Mouse (Mus musculus) CD4-positive helper T cell, adult 2 months (primary cell): ENCODE data around the gene R3hdml.
A peak's percentile ranks its signal among the peaks of the same experiment; 100 is the strongest.

Source experiments
- DNase-seq: peaks from one replicate; pipeline ENCODE4 v3.0.0-alpha.2; 2012; ENCODE audit warnings: low read depth, missing footprints, low spot score

The R3hdml gene

DNA sequence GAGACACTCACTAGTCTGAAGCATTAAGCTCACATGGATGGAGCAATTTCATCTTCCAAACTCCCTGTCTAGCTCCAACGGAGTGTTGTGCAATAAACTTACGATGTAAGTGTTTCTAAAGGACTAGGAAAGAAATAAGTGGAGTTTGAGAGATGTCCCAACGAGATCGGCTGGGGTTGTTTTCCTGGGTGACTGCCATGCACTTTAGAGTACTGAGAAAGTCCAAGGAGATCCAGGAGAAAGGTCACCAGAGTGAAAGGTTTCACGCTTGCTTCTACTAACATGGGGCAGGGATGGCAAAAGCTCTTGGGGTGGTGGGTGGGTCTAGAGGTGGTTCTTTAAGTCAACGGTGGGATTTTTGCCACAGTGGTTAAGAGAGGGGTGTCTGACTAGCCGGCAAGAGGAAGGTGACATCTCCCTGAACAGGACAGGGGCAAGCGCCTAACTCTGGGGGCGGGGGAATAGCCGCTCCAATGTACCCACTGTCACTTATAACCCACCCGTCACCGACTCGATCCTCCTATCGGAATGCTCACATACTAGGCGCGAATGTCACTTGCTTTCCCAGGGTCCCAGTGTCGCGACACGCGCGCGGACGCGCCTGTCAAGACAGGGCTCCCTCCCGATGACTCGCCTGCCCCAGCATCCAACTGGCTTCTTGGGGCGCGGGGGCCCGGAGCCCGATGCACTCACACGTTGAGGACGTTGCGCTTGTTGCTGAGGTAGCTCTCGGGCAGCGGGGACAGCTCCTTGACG, 20.2 kb upstream of the R3hdml start:
- DNase-seq = no peak

DNA sequence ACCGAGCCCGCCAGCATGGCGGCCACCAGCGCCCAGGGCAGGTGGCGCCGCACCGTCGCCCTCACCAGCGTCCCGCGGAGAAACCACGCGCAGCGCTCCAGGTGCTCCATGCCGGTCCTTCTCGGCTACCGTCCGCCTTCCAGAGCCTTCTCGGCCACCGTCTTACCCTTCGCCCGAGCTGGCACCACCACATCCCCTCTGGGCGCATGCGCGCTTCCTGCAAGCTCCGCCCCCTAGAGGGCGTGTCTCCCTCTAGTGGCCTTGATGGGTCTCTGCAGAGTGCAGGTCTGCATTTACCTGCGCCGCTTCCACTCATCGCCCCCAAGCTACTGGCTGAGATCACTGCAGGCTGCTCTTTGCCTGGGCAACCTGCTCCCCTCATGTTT, 19.7 kb upstream of the R3hdml start, which contains the start of gene Fitm2:
Gene Fitm2, minus strand, starts transcription at position 164 of the 386 bp plus-strand sequence.
- peak; percentile 98 for DNase-seq

DNA sequence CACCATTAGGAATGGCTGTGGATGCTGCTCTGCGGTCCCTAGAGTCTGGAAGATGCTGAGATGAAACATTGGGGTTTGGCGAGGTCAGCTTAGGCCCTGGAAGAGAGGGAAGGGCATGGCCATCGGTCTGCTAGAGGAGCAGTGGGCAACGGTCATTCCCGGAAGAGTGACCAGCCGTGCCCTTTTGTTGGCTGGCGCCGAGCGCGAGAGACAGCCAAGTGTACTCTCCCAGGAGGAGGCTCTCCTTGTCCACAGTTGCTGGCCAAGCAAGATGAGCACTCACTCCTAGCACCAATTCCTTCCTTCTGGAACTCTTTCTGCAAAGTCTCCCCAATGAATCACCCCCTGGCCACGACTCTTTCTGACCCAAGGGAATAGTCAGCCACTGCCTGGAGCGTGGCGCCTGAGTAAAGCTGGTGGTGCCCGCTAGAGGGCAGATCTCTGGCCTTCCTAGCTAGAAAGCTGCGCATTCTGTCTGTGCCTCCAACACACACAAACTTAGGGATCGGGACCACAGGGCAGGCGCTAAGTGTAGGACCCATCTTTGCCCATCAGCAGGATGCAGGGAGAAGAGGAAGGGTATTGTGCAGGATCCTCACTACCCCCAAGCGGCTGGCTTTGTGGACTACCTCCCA, 11.8 kb upstream of the R3hdml start:
- no peak for DNase-seq

DNA sequence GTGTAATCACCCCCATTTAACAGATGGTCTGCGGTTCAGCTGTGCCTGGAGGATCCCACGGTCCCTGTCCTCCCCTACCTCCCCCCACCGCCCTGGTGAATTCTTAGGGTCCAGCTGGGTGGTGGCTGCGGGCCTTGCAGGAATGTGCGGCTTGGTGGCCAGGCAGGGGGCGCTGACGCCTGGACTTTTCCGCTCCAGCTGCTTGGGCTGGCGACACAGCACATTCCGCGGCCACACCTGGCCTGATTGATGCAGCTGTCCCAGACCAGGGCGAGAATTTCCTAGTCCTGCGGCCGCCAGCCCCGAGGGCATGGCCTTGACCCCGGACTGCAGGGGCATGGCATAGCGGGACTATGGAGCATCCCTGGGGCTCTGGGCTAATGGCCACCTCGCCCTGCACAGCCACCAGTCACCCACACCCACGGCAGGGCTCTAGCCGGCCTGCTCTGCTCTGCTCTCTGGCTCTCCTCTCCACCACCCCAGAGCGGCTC, 10.5 kb upstream of the R3hdml start:
- no peak for DNase-seq

DNA sequence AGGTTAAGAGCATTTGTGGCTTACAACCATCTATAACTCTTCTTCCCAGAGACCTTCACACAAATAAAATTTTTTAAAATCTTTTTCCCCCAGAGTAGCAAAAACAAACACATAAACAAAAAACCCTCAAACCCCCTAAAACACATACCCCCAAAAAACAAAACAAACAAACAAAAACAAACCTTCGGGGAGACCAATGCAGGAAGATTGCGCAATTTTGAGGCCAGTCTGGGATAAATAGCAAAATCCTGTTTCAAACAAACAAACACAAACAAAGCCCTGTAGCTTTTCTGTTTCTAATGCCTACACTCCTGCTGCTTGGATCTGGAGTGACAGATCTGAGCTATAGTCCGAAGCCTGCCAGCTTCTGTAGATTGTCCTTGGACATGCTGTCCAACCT, 4.8 kb upstream of the R3hdml start:
- no peak for DNase-seq

DNA sequence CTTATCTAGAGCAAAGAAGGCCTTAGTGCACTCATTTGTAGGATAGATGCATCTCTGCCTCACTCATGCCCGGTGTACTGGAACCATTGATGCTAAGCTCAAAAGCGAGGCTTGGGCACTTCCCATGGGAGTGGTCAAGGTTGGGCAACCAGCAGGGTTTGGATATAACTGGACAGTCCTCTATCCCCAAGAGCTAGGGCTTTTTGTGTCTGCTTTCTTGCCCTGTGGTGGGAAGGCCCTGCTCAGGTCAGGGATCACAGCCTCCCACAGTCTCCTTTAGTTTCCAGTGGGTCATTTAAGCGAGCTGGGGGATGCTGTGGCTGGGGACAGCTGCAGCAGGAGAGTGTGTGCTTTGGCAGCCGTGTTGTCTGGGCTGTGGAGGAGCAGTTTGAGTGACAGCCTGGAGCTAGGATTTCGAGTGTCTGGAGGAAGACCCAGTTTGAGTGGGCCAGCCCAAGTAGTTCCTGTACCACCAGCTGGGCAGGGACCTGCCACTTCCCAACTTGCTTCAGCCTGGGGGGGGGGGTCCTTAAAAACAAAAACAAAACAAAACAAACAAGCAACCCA, 2.3 kb upstream of the R3hdml start:
- no peak for DNase-seq

DNA sequence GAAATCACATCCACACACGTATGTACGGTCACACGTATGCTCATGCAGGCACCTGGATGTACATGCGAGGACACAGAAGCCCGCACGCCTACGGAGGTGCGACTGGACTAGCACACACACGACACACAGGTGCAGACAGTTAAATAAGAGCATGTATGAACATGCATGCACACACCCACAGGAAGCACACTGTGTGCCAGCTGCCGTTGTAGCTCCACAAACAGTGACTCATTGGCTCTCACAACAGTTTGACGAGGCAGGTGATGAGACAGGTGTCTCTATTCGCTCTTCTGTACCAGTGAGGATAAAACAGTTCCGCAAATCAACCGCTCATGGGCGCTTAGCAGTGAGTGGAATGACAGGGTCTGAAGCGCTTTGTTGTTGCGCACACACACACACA, 1.5 kb upstream of the R3hdml start:
- DNase-seq = no peak

DNA sequence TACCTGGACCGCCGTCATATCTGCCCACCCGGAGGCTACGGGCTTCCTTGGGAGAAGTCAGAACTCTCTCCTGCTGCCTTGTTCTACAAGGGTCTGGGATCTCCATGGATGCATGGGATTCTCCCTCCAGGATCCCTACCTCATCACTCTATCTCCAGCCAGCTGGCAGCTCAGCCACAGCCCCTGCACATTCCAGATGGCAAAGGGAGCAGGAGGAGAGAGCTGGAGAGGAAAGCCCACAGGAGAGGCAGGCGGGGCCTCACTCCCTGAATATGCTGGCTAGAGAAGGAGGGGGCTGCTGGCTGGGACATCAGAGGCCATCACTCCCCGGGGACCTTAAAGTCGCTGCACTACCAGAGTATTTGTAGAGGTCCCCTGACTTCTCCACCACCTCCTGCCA, 767 bp upstream of the R3hdml start:
- DNase-seq = no peak

DNA sequence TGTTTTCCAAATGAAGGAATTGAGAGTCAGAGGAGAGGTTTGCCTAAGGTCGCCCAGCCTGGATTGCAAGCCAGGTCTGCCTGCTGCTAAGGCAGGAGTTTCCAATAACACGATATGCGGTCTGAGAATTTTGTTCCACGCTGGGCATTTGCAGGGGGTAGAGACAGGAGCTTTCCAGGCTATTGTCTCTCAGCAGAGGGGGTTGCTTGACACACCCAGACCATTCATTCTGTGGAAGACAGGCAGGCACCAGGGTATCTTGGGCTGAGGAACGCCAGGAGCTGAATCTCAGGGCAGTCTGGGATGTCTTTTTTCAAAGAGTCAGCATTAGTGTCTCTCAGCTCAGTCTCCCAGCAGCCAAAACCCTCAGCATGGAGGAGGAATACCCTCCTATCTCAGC, 913 bp downstream of the R3hdml start:
- no peak for DNase-seq

DNA sequence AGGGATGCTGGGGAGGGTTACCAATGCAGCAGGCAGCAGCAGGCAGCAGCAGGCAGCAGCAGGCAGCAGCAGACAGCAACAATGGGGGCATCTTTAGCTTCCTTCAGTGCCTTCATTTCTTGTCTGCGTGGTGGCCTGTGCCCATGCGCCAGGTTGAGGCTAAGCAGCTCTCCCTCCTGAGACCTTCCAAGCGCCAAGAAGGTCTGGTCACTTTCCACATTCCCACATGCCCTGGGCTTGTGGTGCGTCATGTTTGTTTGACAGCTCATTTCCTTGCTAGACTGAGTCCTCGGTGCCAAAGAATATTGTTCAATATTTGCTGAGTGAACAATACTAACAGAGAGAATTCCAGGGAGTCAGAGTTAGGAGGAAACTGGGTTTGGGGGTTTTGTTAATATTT, 1.9 kb downstream of the R3hdml start:
- no peak for DNase-seq

DNA sequence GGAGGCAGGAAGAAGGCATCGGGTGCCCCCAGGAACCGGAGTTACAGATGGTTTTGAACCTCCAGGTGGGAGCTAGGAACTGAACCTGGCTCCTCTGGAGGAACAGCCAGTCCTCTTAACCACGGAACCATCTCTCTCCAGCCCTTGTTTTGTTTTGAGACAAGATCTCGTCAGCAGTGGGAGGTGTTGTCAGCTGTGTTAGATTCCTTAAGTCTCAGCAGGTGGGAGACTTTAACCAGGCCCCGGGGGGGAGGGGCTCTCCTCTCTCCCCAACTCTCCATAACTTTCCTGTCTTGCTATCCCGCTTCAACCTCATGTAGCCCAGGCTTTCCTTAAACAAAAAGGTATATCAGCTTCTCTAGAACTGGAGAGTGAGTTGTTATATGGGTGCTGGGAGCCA, 2.3 kb downstream of the R3hdml start:
- DNase-seq = no peak

DNA sequence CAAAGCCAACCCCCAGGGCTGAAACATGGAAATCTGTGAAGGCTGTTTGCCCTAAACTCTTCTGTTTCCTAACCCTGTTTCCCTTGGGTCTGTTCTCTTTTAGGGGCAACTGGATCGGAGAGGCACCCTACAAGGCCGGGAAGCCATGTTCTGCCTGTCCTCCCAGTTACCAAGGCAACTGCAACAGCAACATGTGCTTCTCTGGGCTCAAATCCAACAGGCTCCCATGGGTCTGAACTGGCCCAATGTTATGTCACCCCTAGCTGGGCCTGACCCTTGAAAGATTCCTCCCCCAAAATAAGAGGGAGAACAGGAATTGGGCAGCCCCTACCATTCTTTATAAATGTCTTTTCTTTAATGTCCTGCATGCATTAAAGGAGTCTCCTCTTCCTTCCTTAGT, 10.1 kb downstream of the R3hdml start:
- DNase-seq = no peak

DNA sequence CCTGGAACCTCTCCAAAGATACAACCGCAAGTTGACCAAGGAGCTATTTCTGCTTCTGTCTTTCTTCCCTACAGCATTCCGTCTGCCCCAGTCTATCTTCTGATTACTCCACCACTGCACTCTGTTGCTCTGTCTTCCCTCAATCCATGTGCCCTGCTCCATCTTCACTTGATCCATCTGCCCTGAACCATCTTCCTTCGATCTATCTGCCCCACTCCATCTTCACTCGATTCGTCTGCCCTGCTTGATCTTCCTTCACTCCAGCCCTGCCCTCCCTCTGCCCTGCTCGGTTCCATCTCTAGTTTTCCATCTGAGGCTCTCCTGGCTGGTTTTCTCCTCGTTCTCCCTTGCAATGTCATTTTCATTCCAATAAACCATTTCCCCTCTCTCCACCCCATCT, 11.1 kb downstream of the R3hdml start:
- DNase-seq = no peak

DNA sequence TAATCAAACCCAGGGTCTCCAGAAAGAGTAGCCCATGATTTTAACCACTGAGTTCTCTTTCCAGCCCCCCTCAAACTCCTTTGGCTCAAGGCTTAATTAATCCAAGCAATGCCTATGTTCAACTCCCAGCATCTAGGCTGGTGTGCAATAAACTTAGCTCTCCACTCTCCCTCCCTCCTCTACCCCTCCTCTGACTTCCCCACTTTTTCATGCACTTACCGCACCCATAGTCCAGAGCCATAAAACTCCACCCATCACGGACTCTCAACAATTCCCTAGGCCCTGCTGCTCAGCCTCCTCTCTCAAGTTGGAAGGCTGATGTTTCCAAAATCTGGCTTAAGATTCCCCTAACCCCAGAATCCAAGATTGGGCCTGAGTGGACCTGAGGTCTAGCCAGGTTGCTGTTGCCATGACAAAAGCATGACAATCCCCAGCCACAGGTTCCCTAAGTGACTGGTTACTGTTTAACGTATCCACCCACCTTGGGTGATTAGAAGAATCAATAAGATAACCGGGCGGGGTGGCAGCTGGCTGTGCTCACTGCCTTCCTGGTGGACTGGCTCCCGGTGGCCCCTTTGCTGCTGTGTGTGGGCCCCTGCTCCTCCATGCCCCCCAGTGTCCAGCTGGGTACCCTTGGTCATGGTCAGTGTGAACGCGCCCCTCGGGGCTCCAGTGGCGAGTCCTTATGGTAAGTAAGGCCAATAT, 14.3 kb downstream of the R3hdml start, which contains the start of gene Hnf4a:
Gene Hnf4a, plus strand, starts transcription at position 509 of the 705 bp plus-strand sequence.
- DNase-seq = no peak

DNA sequence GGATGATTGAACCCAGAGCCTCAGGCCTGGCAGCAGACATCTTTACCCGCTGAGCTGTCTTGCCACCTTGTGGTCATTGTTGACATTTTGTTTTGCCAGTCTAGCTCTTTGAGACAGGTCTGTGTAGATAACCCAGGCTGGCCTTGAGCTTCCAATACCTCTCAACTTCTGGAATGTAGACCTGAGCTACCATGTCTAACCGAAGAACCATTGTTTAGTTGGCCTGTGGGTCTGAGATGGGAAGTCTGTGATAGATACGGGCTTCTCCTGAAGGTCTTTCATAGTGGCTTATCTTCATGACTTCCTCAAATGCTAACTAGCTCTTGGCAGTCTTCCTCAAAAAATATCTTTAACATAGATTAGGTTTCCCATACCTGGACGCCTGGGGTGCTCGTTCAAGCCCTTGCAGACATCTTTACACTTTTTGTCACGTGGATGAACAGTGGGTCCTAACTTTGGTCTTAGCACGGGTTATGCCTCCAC, 33.7 kb downstream of the R3hdml start:
- DNase-seq = no peak

DNA sequence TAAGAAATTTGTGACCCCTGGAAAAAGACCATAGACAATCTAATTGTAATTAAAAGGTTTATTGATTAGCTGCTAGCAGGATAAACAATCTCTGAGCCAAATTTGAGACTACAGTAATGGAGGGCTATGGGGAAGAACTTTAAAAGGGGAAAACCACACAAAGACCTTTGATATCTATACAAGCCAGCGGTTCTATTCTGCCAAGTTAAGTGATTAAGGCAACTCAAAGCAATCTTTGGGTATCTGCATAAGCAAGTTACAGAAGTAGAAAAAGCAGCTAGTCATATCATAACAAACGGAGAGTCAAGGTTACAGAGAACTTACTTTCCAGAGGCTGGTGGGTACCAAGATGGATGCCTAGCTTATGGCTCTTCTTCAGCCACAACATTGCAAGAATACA, 35.4 kb downstream of the R3hdml start:
- no peak for DNase-seq

DNA sequence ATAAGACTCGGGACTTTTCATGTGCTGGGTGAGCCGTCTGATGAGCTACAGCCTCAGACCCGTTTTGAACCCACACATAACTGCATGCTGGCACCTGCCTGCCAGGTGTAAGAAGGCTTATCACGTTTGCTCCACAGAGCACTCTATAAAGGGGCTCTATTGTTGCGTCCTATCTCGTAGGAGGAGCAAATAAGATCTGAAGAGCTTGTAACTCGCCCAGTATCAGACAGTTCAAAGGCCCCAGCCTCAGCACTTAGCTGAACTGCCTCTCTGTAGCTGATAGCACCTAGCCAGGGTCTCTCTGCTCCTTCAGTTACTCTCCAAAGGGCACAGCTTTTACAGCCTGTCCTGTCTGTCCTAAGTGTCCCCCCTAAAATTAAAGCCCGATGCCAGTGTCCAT, 38.3 kb downstream of the R3hdml start:
- DNase-seq = no peak

DNA sequence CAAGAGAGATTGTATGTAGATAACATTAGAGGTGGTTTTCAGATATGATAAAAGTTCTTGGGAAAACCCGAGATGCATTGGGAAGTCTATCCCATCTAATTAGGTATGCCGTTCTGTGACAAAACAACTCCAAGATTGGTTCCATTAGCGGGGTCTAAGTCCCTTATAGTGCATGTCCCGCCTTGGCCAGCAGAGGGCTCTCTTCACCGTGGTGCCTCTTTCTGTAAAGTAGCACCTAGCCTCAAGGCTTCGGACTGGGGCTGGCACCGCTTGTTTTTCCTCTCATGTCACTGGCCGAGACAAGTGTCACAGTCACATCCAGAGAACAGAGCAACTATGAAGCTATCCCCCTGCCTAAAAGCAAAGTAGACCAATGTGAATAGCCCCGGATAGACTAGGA, 39.8 kb downstream of the R3hdml start:
- DNase-seq = peak; percentile 53

DNA sequence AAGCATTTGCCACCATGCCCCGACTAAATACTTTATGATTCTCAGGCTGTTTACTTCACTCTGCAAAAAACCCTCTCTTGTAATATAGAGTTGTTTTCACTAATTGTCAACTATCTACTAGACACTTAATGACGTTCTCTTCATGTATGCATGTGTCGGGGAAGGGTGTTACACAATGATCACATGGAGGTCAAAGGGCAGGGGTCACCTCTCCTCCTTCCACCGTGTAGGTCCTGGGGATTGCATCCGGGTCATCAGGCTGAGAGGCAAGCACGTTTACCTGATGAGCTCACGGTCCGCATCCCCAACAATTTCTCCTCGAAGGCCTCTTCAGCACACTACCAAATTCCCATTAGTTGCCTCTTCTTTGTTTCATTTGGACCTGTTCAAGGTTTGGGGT, 41.1 kb downstream of the R3hdml start:
- no peak for DNase-seq

DNA sequence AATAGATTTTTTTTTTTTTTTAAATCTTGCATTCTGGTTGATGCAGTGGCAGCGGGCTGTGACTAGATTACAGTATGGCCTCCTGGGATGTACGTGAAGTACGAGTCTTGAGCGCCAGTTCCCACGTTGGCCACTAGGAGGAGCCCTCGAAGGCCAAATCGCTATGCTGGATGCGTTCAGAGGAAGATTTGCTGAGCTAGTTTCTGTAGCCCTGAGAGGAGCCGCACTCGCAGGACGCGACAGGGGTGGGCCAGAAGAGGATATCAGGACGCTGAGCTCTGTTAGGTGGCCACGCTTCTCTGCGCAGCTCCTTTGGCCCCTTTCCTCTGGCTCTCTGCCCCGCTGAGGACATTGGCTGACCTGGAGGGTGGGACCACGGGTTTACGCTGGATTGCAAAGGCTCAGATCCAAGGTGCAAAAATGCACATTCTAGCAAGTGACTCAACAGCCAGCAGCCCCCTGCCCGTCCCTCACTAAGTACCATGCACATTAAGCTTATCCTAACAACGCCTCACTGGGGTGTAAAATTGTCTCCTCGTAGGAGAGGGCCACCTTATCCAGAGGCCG, 42.9 kb downstream of the R3hdml start:
- DNase-seq = peak; percentile 69

DNA sequence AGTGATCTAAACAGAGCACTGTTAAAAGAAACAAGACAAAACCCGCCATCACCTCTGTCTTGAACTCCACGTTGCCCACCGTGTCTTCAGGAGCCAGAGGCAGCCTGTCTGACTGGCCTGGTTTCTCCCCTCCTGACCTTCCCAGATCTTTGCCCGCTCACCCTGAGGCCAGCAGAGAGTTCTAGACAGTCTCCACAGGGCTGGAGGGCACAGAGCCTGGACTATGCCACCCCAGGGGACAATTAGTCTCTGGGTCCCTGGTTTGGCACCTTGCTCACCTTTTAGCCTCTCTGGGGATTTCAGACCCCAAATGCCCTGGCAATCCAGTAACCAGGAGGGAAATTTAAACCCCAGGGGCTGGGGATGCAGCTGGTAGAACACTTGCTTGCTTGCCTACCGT, 45.3 kb downstream of the R3hdml start:
- DNase-seq = no peak

DNA sequence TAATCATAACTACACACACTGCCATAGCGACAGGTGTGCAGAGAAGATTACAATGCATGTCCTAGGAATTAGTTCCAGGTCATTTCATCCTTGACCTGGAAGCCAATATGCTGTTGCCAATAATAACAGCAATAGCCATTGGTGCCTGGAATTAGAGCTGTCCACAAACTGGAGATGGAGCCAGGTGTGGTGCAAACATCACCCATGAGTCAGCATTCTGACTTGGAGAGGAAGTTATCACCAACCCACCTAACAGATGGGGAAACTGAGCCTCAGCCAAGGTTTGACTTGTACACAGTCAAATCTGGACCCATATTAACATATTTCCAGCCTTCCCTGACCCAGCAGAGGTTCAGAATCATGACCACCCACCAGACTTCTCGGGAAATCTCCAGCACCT, 46.3 kb downstream of the R3hdml start:
- no peak for DNase-seq
